Mouse (Mus musculus) brain, adult 2 months (tissue): Measurements from ENCODE around the gene Ccl12.

ENCODE experiments used
- DNase-seq: peaks from one replicate; pipeline ENCODE4 v3.0.0; 2011; ENCODE audit warnings: low read depth, low spot score

Ccl12 gene

GRCm38 (mm10) chr11:82101529-82101928 lies at the start of gene Ccl12:
Ccl12 (plus strand) TSS chr11:82101845.
- DNase-seq = peak; percentile 41

GRCm38 (mm10) chr11:82053849-82054248 lies 47.8 kb upstream of the Ccl12 start:
- no peak for DNase-seq

GRCm38 (mm10) chr11:82057646-82058045 lies 44.0 kb upstream of the Ccl12 start, which contains the start of gene Ccl11:
Ccl11 (plus strand) TSS chr11:82057823.
- DNase-seq = peak; percentile 32

GRCm38 (mm10) chr11:82062226-82062625 lies 39.4 kb upstream of the Ccl12 start:
- DNase-seq = no peak

- no peak for DNase-seq
Observed at GRCm38 (mm10) chr11:82063454-82063853, 38.2 kb upstream of the Ccl12 start.

- DNase-seq = no peak
Observed at GRCm38 (mm10) chr11:82066953-82067571, 34.6 kb upstream of the Ccl12 start.

- no peak for DNase-seq
Observed at GRCm38 (mm10) chr11:82071076-82071475, 30.6 kb upstream of the Ccl12 start.

- peak; percentile 27 for DNase-seq
Observed at GRCm38 (mm10) chr11:82072374-82072773, 29.3 kb upstream of the Ccl12 start.

- no peak for DNase-seq
Observed at GRCm38 (mm10) chr11:82072984-82073383, 28.7 kb upstream of the Ccl12 start.

- DNase-seq = no peak
Observed at GRCm38 (mm10) chr11:82073686-82074085, 28.0 kb upstream of the Ccl12 start.

GRCm38 (mm10) chr11:82077031-82077430 lies 24.6 kb upstream of the Ccl12 start:
- DNase-seq = no peak

GRCm38 (mm10) chr11:82078136-82078730 lies 23.4 kb upstream of the Ccl12 start:
- DNase-seq = no peak

- no peak for DNase-seq
Observed at GRCm38 (mm10) chr11:82080865-82081264, 20.8 kb upstream of the Ccl12 start.

GRCm38 (mm10) chr11:82084360-82084759 lies 17.3 kb upstream of the Ccl12 start:
- DNase-seq = no peak

- DNase-seq = no peak
Observed at GRCm38 (mm10) chr11:82099511-82100323, 1.9 kb upstream of the Ccl12 start.

- DNase-seq = no peak
Observed at GRCm38 (mm10) chr11:82101087-82101486, 558 bp upstream of the Ccl12 start.

GRCm38 (mm10) chr11:82109611-82110010 lies 8.0 kb downstream of the Ccl12 start:
- DNase-seq = no peak

- DNase-seq = no peak
Observed at GRCm38 (mm10) chr11:82110372-82111248, 9.0 kb downstream of the Ccl12 start.

GRCm38 (mm10) chr11:82114885-82115284 lies 13.2 kb downstream of the Ccl12 start, which contains the start of gene Ccl8:
Ccl8 (plus strand) TSS chr11:82115185.
- DNase-seq = no peak

- DNase-seq = no peak
Observed at GRCm38 (mm10) chr11:82116041-82116440, 14.4 kb downstream of the Ccl12 start.

GRCm38 (mm10) chr11:82132977-82133376 lies 31.3 kb downstream of the Ccl12 start:
- no peak for DNase-seq

GRCm38 (mm10) chr11:82136196-82136595 lies 34.6 kb downstream of the Ccl12 start:
- no peak for DNase-seq
